Mouse (Mus musculus): ENCODE measurements around the gene Slc8a2.

GRCm38 (mm10) chr7:16103760-16104159, 25.9 kb upstream of the Slc8a2 start:
- TF ChIP-seq POLR2A (IDR thresholded peaks at IDR 0.05; ENCODE audit: low read depth, low read length) (no peak), CTCF (IDR thresholded peaks at IDR 0.05; ENCODE audit: extremely low read depth, insufficient read depth, insufficient read length, insufficient replicate concordance) (no peak)
